Mouse (Mus musculus): Measurements from ENCODE around the gene Tmem60.

Gene Tmem60

DNA sequence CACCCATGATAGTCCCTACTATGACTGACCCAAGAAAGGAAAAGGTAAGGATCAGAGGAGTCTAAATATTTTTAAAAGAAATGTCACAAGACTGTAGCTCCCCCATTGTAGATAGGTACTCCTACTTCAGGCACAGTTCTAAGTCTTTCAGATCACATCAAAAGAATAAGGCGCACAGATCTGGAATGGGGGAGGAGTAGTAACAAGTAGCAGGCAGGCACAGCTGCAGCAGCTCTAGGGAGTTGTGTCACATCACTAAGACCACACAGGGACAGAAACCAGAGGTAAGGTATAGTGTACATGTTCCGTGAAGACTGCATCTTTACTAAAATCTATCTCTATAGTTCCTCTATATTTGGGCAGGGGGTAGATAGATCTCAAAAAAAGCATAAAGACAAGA lies 29.8 kb downstream of the Tmem60 start:
- no peak for DNase-seq

DNA sequence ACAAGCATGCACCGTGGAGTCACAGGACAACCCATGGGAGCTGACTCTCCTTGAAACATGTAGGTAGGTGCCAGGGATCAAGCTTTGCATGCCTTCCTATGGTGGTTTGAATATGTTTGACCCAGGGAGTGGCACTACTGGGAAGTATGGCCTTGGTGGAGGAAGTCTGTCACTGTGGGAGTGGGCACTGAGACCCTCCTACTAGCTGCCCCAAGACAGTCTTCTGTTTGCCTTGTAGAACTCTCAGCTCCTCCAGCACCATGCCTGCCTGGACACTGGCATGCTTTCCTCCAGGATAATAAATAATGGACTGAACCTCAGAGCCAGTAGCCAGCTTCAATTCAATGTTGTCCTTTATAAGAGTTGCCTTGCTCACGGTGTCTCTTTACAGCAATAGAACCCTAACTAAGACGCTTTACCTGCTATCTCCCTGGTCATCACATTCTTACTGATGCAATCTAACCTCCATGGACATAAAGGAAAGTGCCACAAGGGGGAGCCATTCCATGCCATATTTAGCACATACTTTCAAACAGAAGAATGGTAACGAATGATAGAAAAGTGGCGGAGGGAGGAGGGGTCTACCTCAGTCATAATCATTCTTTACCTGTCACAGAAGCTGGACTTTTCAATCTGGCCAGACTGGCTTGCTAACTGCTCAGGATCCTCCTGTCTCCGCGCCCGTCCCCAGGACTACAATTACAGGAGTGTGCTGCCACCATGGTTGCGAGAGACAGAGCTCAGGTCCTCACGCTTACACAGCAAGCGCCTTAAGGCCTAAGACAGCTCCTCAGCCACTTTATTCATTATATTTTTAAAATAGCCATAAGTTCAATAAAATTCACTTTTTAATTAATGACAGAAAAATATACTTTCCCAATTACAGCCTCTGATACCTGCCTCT lies 31.6 kb downstream of the Tmem60 start:
- DNase-seq, result peak; percentile 73

DNA sequence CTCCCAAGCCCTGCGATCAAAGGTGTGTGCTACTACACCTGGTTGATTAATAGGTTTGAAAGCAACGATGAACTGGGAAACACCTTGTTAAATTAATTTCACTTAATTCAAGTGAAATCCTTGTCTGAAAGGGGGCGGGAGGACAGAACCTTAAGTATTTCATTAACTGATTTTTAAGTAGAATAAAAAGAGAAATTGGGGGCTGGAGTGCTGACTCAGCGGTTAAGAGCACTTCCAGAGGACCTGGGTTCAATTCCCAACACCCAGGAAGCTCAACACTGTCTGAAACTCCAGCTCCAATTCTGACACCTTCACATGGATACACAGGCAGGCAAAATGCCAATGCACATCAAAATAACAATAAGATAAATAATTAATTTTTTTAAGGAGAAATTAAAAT lies 37.0 kb downstream of the Tmem60 start:
- no peak for DNase-seq

DNA sequence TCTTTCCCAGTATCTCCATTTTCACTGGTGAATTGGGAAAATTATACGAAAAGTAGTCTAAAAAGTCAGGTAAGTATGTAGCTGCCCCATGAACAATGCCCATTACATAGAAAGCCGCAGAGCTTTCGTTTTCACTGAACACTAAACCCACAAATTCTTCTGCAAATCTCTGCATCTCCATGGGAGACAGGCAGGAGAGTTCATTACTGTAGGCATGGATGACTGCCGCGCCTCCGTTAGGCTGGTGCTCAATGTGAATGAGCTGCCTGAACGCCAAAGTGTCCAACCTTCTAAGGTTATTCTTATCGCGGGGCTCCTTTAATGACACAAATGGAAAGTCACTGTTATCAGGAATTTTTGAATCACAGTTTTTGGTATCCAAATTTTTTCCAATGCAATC lies 37.6 kb downstream of the Tmem60 start:
- DNase-seq, result no peak

DNA sequence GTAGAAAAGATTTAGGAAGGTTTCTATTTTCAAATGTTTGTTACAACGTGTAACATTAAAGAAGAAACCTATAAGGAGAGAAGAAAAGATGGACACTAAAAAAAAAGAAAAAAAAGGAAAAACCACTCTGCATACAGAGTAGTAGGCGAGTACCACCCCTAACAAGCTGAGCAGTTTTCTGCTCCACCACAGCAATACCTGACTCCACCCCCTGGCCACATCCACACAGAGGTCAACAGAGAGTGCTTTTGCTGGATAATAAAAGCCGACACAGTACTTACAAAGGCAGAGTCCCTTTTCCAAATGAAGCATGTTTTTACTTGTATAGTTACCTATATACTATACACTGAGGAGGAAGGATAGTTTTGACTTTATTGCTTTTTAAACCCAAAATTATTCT lies 42.6 kb downstream of the Tmem60 start:
- no peak for DNase-seq

DNA sequence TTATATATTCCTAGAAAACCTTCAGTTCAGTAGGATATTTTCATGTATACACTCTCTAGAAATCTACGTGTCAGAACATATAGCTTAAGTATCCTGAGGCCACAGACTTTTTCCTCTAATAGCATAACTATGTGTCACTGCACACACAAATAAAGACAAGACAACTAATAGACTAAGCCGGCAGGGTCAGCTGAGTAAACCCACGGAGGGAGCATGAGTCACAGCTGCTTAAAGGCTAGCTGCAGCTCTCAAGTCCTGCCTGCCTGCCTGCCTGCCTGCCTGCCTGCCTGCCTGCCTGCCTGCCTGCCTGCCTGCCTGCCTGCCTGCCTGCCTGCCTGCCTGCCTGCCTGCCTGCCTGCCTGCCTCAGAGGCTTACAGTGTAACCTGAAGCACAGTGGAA lies 43.5 kb downstream of the Tmem60 start:
- DNase-seq, result no peak

DNA sequence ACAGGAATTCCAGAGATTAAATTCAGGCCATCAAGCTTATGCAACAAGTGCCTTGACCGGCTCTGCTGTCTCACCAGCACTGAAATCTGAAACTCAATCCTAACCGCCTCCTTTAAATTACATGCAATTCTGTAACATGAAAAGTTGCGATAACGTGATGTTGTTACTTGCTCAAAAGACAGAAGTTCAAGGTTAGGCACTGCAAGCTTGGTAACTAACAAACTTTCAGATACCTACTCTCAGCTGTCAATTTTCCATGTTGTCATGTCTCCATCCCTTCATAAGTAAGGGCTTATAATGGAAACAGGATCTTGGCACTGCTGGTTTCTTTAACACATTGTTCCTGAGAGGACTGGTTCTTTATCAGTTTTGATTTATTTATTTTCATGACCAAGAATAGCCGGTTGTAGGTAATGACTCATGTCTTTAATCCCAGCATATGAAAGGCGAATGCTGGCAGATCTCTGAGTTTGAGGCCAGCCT lies 47.7 kb downstream of the Tmem60 start:
- DNase-seq, result no peak

DNA sequence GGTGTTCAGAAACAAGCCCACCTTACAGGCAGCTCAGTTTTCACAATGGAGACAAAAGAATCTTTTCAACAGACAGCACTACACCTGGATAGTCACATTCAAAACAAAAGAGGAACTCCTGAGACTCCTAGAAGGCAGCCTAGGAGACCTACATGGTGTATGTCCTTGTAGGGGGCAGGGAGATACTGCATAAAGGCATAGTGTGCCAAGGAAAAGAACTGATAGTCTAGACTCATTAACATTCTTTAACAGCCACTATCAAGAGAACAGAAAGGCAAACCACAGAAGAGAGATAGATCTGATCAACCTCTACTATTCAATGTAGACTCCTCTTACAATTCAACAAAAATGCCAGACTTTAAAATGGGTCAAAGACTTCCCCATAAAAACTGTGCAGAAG lies 48.4 kb downstream of the Tmem60 start:
- no peak for DNase-seq

DNA sequence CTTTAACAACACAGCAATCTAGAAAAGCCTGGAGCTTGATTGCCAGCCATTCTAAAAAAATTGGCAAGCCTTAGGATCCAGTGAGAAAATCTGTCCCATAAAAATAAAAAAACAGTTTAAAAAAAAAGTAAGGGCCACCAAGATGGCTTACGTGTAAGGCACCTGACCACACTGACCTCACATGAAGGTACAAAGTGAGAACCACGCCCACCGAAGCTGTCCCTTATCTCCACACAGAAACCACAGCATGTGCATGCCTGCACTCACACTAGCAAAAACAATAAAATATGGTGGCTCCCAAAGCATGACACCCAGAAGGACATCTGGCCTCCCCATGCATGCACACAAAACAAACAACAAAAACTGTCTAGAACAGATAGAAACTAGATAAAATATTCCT lies 49.3 kb downstream of the Tmem60 start:
- DNase-seq, result no peak

DNA sequence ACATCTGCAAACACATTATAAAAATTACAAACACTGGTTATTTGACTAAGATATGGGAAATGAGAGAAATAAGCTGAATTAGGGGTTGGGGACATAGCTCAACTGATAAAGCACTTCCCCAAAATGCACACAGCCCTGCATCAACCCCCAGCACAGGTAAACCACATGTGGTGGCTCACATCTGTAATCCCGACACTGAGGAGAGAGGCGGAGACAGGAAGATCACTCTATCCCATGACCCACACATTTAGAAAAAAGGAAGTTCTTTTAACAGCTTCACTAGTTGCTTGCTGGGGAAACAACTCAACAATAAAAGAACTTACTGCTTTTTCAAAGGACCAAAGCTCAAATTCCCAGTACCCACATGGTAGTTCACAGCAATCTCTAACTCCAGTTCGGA lies 50.6 kb downstream of the Tmem60 start:
- DNase-seq, result no peak

DNA sequence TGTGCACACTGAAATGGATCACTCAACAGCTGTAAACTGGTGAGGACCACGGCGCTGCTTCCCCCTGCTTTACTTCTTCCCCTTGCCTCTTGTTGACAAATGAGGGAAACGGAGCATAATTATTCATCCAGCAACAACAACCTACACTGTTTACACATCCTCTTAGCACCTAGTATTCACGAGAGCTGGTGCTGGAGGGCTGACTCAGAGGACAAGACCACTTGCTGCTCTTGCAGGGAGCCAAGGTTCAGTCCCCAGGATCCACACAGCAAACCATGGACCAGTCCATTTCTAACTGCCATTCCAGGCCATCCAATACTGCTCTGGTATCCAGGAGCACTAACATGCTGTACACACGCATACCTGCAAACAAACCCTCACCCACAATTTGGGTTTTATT lies 53.9 kb downstream of the Tmem60 start:
- DNase-seq, result no peak
